Mouse (Mus musculus) heart, embryonic 16.5 days (tissue): ENCODE measurements around the gene Uspl1. TPM values are rescaled to one million over a fixed set of nuclear protein-coding genes. Genes with fewer than 3 reads are reported as not detected.

Experiments
- ATAC-seq: fragments of 200-750 bp; cut with Nextera tagmentation; replicated peaks from 2 replicates; pipeline ENCODE4 v1.8.0; 2017; ENCODE audit warnings: moderate number of reproducible peaks; ENCODE audit not compliant: insufficient read depth, low FRiP score; ENCODE audit errors: extremely low read depth
- H3K27ac ChIP-seq: fragments of 300-500 bp; sonication (generic); 2 replicates; pipeline ENCODE4 v1.5.1; 2014; ENCODE audit warnings: mild to moderate bottlenecking, low read length, control low read depth, moderate library complexity
- H3K27me3 ChIP-seq: fragments of 300-500 bp; sonication (generic); 2 replicates; pipeline ENCODE4 v1.6.1; 2014; ENCODE audit warnings: low read length, mixed read lengths; ENCODE audit not compliant: control insufficient read depth, insufficient read depth
- H3K36me3 ChIP-seq: fragments of 300-500 bp; sonication (generic); 2 replicates; pipeline ENCODE4 v1.6.1; 2014; ENCODE audit not compliant: control insufficient read depth, insufficient read depth
- H3K4me1 ChIP-seq: fragments of 300-500 bp; sonication (generic); 2 replicates; pipeline ENCODE4 v1.6.1; 2014; ENCODE audit warnings: low read length, mixed read lengths; ENCODE audit not compliant: control insufficient read depth, insufficient read depth
- H3K4me2 ChIP-seq: fragments of 300-500 bp; sonication (generic); 2 replicates; pipeline ENCODE4 v1.6.1; 2014; ENCODE audit warnings: low read depth, mild to moderate bottlenecking, control low read depth, low read length
- H3K4me3 ChIP-seq: fragments of 300-500 bp; sonication (generic); 2 replicates; pipeline ENCODE4 v1.5.1; 2014; ENCODE audit warnings: mild to moderate bottlenecking, control low read depth, low read length
- H3K9ac ChIP-seq: fragments of 300-500 bp; sonication (generic); 2 replicates; pipeline ENCODE4 v1.6.1; 2014; ENCODE audit warnings: low read length, control low read depth
- H3K9me3 ChIP-seq: fragments of 300-500 bp; sonication (generic); replicated peaks from 2 replicates; pipeline ENCODE4 v1.6.1; 2016; ENCODE audit warnings: low read length; ENCODE audit not compliant: control insufficient read depth
- WGBS: fragments of 180-500 bp; shearing (Covaris S2); extraction: QIAGEN DNeasy Blood & Tissue Kit; methylation state at CpG from one replicate; pipeline ENCODE4 v1.1.7; 2014; 5-methylcytosine and 5-hydroxymethylcytosine counted together
- polyA plus RNA-seq: library from polyadenylated mRNA; unstranded; fragments of >200 nt; fragmentation: Nextera tagmentation; extraction: Ambion mirVana; gene quantifications from 2 replicates; pipeline ENCODE4 v1.2.1, GENCODE M21; 2015

Uspl1 gene
- polyA plus RNA-seq, 1 experiment from 2014 or later: 29.2 TPM

GRCm38 (mm10) chr5:149196611-149197010, 12.5 kb downstream of the Uspl1 start:
- 6% methylated on average over 1 of the region's 1 CpGs for WGBS
- Histone ChIP-seq H3K4me1 (0 out of 2 replicates have a peak, but pooled peaks cover 4% of the 10 kb centered on the region), H3K36me3 (peaks cover 39% of the 10 kb centered on the region), H3K27me3 (no peaks in the 10 kb centered on the region), H3K9me3 (no peaks in the 10 kb centered on the region), H3K27ac (no peak overlapping the region), H3K4me3 (no peak overlapping the region), H3K4me2 (no peak overlapping the region), H3K9ac (no peak overlapping the region)
- ATAC-seq: no peak

GRCm38 (mm10) chr5:149198782-149199181, 14.6 kb downstream of the Uspl1 start:
- Histone ChIP-seq H3K9me3 (no peaks in the 10 kb centered on the region), H3K36me3 (peaks cover 52% of the 10 kb centered on the region), H3K27me3 (no peaks in the 10 kb centered on the region), H3K27ac (no peak overlapping the region), H3K4me3 (no peak overlapping the region), H3K9ac (no peak overlapping the region), H3K4me1 (0 out of 2 replicates have a peak, but pooled peaks cover 4% of the 10 kb centered on the region), H3K4me2 (no peak overlapping the region)
- no peak for ATAC-seq
- 94% methylated on average over 1 of the region's 1 CpGs for WGBS

GRCm38 (mm10) chr5:149202941-149203340, 18.8 kb downstream of the Uspl1 start:
- no peaks in the 10 kb centered on the region for H3K4me1 ChIP-seq
- H3K27ac ChIP-seq: no peak overlapping the region
- H3K36me3 ChIP-seq: peaks cover 60% of the 10 kb centered on the region
- H3K4me2 ChIP-seq: no peak overlapping the region
- WGBS: 71% methylated on average over 5 of the region's 5 CpGs
- no peak overlapping the region for H3K9ac ChIP-seq
- H3K9me3 ChIP-seq: no peaks in the 10 kb centered on the region
- no peak for ATAC-seq
- no peak overlapping the region for H3K4me3 ChIP-seq
- no peaks in the 10 kb centered on the region for H3K27me3 ChIP-seq

GRCm38 (mm10) chr5:149203796-149204375, 19.7 kb downstream of the Uspl1 start:
- ATAC-seq: no peak
- Histone ChIP-seq H3K4me3 (no peak overlapping the region), H3K36me3 (peaks cover 58% of the 10 kb centered on the region), H3K4me2 (no peak overlapping the region), H3K9me3 (no peaks in the 10 kb centered on the region), H3K27me3 (no peaks in the 10 kb centered on the region), H3K27ac (no peak overlapping the region), H3K9ac (no peak overlapping the region), H3K4me1 (no peaks in the 10 kb centered on the region)
- WGBS: 92% methylated on average over 4 of the region's 4 CpGs

- WGBS: 88% methylated on average over 7 of the region's 7 CpGs
- peaks cover 49% of the 10 kb centered on the region for H3K36me3 ChIP-seq
These were observed 20.7 kb downstream of the Uspl1 start for GRCm38 (mm10) chr5:149204822-149205221.

GRCm38 (mm10) chr5:149205265-149205664, 21.1 kb downstream of the Uspl1 start:
- no peak overlapping the region for H3K27ac ChIP-seq
- H3K4me2 ChIP-seq: no peak overlapping the region
- no peaks in the 10 kb centered on the region for H3K9me3 ChIP-seq
- no peak overlapping the region for H3K4me3 ChIP-seq
- 64% methylated on average over 8 of the region's 8 CpGs for WGBS
- H3K27me3 ChIP-seq: no peaks in the 10 kb centered on the region
- ATAC-seq: no peak
- H3K4me1 ChIP-seq: no peaks in the 10 kb centered on the region
- H3K36me3 ChIP-seq: peaks cover 51% of the 10 kb centered on the region
- H3K9ac ChIP-seq: no peak overlapping the region

More at GRCm38 (mm10) chr5:149204822-149205221, 20.7 kb downstream of the Uspl1 start:
- Histone ChIP-seq H3K4me1 (no peaks in the 10 kb centered on the region), H3K9me3 (no peaks in the 10 kb centered on the region), H3K4me2 (no peak overlapping the region), H3K9ac (no peak overlapping the region), H3K27me3 (no peaks in the 10 kb centered on the region), H3K4me3 (no peak overlapping the region), H3K27ac (no peak overlapping the region)
- no peak for ATAC-seq

- H3K9me3 ChIP-seq: no peaks in the 10 kb centered on the region
- H3K9ac ChIP-seq: no peak overlapping the region
- 92% methylated on average over 5 of the region's 5 CpGs for WGBS
- no peaks in the 10 kb centered on the region for H3K27me3 ChIP-seq
- no peak for ATAC-seq
- H3K36me3 ChIP-seq: peaks cover 53% of the 10 kb centered on the region
- no peak overlapping the region for H3K27ac ChIP-seq
- H3K4me1 ChIP-seq: no peaks in the 10 kb centered on the region
- H3K4me2 ChIP-seq: no peak overlapping the region
- no peak overlapping the region for H3K4me3 ChIP-seq
These were observed 22.1 kb downstream of the Uspl1 start for GRCm38 (mm10) chr5:149206286-149206685.

- Histone ChIP-seq H3K4me3 (no peak overlapping the region), H3K27ac (no peak overlapping the region), H3K4me2 (no peak overlapping the region), H3K9ac (no peak overlapping the region), H3K9me3 (no peaks in the 10 kb centered on the region), H3K36me3 (peaks cover 48% of the 10 kb centered on the region), H3K27me3 (no peaks in the 10 kb centered on the region), H3K4me1 (no peaks in the 10 kb centered on the region)
- ATAC-seq: no peak
- WGBS: 76% methylated on average over 6 of the region's 6 CpGs
These were observed 23.5 kb downstream of the Uspl1 start for GRCm38 (mm10) chr5:149207661-149208060.

GRCm38 (mm10) chr5:149208776-149209175, 24.6 kb downstream of the Uspl1 start:
- H3K4me1 ChIP-seq: no peaks in the 10 kb centered on the region
- no peak for ATAC-seq
- no peak overlapping the region for H3K27ac ChIP-seq
- WGBS: 91% methylated on average over 7 of the region's 7 CpGs
- peaks cover 49% of the 10 kb centered on the region for H3K36me3 ChIP-seq
- H3K27me3 ChIP-seq: no peaks in the 10 kb centered on the region
- no peak overlapping the region for H3K4me2 ChIP-seq
- no peak overlapping the region for H3K4me3 ChIP-seq
- no peak overlapping the region for H3K9ac ChIP-seq
- no peaks in the 10 kb centered on the region for H3K9me3 ChIP-seq
